Mouse (Mus musculus) layer of hippocampus, postnatal 25 days (tissue): ENCODE data around the gene Aig1. TPM values are rescaled to one million over a fixed set of nuclear protein-coding genes. Genes with fewer than 3 reads are reported as not detected.
A peak's percentile ranks its signal among the peaks of the same experiment; 100 is the strongest.
"Not testable (repeated sequence)": the region's sequence is repeated elsewhere in the genome, so short reads cannot be mapped to it uniquely, and the experiment has no call there.

Source experiments
- DNase-seq, 2 experiments: peaks; one replicate each; pipeline ENCODE4 v3.0.0; 2022; ENCODE audit warnings: mixed read lengths in 2 of 2, low spot score in 1 of 2; ENCODE audit errors: extremely low spot score in 1 of 2
- total RNA-seq, 2 experiments: library from RNA; stranded (reverse); gene quantifications; 2 replicates each; pipeline ENCODE4 v1.2.3; 2021

Gene Aig1
- 10 to 100 TPM; 57.7 to 62.6 TPM for total RNA-seq

- peak; percentile 60 to 63 for DNase-seq
Measured at GRCm38 (mm10) chr10:13868371-13869321, at the start of gene Aig1. Aig1 (minus strand) TSS chr10:13868980.

- DNase-seq, result peak in 1 of 2 experiments; percentile 17
Measured at GRCm38 (mm10) chr10:13916645-13917342, 48.0 kb upstream of the Aig1 start.

GRCm38 (mm10) chr10:13915211-13915610, 46.4 kb upstream of the Aig1 start:
- DNase-seq, result no peak

GRCm38 (mm10) chr10:13913689-13914088, 44.9 kb upstream of the Aig1 start:
- no peak for DNase-seq

- DNase-seq, result no peak
Measured at GRCm38 (mm10) chr10:13906261-13906741, 37.5 kb upstream of the Aig1 start.

GRCm38 (mm10) chr10:13905618-13906017, 36.8 kb upstream of the Aig1 start:
- DNase-seq, result no peak

GRCm38 (mm10) chr10:13892762-13893161, 24.0 kb upstream of the Aig1 start:
- DNase-seq, result not testable (repeated sequence)

GRCm38 (mm10) chr10:13882975-13883875, 14.4 kb upstream of the Aig1 start:
- DNase-seq, result no peak

GRCm38 (mm10) chr10:13882490-13882889, 13.7 kb upstream of the Aig1 start:
- no peak for DNase-seq

GRCm38 (mm10) chr10:13878696-13879095, 9.9 kb upstream of the Aig1 start:
- DNase-seq, result no peak

GRCm38 (mm10) chr10:13875038-13875420, 6.2 kb upstream of the Aig1 start:
- no peak for DNase-seq

GRCm38 (mm10) chr10:13874301-13875037, 5.7 kb upstream of the Aig1 start:
- DNase-seq, result no peak

GRCm38 (mm10) chr10:13870531-13870930, 1.8 kb upstream of the Aig1 start:
- DNase-seq, result no peak

GRCm38 (mm10) chr10:13869322-13870035, 699 bp upstream of the Aig1 start:
- DNase-seq, result no peak

- DNase-seq, result no peak
Measured at GRCm38 (mm10) chr10:13866391-13866790, 2.4 kb downstream of the Aig1 start.

GRCm38 (mm10) chr10:13861115-13861909, 7.5 kb downstream of the Aig1 start:
- peak in 1 of 2 experiments; percentile 31 for DNase-seq

GRCm38 (mm10) chr10:13856438-13856837, 12.3 kb downstream of the Aig1 start:
- DNase-seq, result no peak

- no peak for DNase-seq
Measured at GRCm38 (mm10) chr10:13855969-13856368, 12.8 kb downstream of the Aig1 start.
